Comparison of ENCODE assay signal across 21 mouse cellular contexts in genomic region chr9:7957407-7957806, GRCm38 (mm10). TPM values are rescaled to one million over a fixed set of nuclear protein-coding genes. Genes with fewer than 3 reads are reported as not detected.
DNase-seq lines count a peak whose midpoint lies in the region; ATAC-seq and TF ChIP-seq lines count a peak whose summit lies in the region.
"Had no signal": no experiment of that assay in that cellular context is flagged by ENCODE, and none has a peak within 500 bp of the region (broad histone marks: within the 10 kb centered on the region; RNA-seq: fewer than 3 reads in every experiment).

No protein-coding gene starts in this region.

- TF ChIP-seq POLR2A in lung, adult 2 months (IDR thresholded peaks at IDR 0.05; ENCODE audit: borderline replicate concordance, extremely low read depth, low read depth, low read length) = no peak

- DNase-seq in cerebellum, adult 11 months = no peak
- peak; percentile 45 for DNase-seq in layer of hippocampus, adult 11-12 months (ENCODE audit: low spot score)
- no peak for DNase-seq in layer of hippocampus, postnatal 10 days (ENCODE audit: low spot score in 2 of 2)
- peak; percentile 54 for DNase-seq in cerebellum, adult 9-11 months
- DNase-seq in layer of hippocampus, postnatal 36 days = peak; percentile 24 to 35
- DNase-seq in lung, adult 2 months = no peak
- no peak for DNase-seq in right cerebral cortex, postnatal 10 days (ENCODE audit: low spot score in 2 of 2)
- DNase-seq: adrenal gland, postnatal 14 days; gastrocnemius, postnatal 36 days; kidney, adult 8-10 months; liver, postnatal 0 days; lung, postnatal 36 days; right cerebral cortex, postnatal 4 days; thymus, adult 2 months had no signal

- peaks cover 6% of the 10 kb centered on the region for H3K4me1 ChIP-seq in lung, adult 2 months (ENCODE audit: control insufficient read depth, insufficient read depth, low read length)

- no peak for TF ChIP-seq CTCF in lung, adult 2 months (IDR thresholded peaks at IDR 0.05; ENCODE audit: insufficient read depth, low read length)

- whole genome bisulfite sequencing in lung, adult 2 months = 84% methylated on average over 2 of the region's 2 CpGs

- peak; percentile 77 for ATAC-seq in cerebellum, adult (ENCODE audit: insufficient number of reproducible peaks, low FRiP score, low TSS enrichment)
- ATAC-seq: liver, postnatal 0 days had no signal

- no peak overlapping the region for H3K4me3 ChIP-seq in lung, adult 2 months (replicated peaks; ENCODE audit: extremely low read depth, low read depth, low read length)
- H3K4me3 ChIP-seq: embryonic facial prominence, embryonic 12.5 days; heart, embryonic 13.5 days; hindbrain, embryonic 10.5 days; limb, embryonic 15.5 days; midbrain, embryonic 10.5 days had no signal

RNA-seq across cellular contexts. Expression of gene Yap1, which starts 47.0 kb away (rescaled TPM):
- 10 to 100 TPM; 14.8 to 16.3 TPM for total RNA-seq in layer of hippocampus, postnatal 10 days (2021)
- 10 to 100 TPM; 15.7 to 16.3 TPM for total RNA-seq in layer of hippocampus, postnatal 36 days (2021)
- polyA plus RNA-seq in lung, adult 2 months (2012; rRNA removed) = 59.4 and 76.6 TPM in 2 replicates
- total RNA-seq: CH12.LX had no signal

Comparison
In these comparisons a context has a peak if more than half of its experiments do, and no peak if none do; other contexts are left out.
1. DNase-seq: peak in layer of hippocampus, adult 11-12 months (single experiment), cerebellum, adult 9-11 months (single experiment) and layer of hippocampus, postnatal 36 days (2 of 2); none in cerebellum, adult 11 months (single experiment), layer of hippocampus, postnatal 10 days (0 of 2), lung, adult 2 months (single experiment) and right cerebral cortex, postnatal 10 days (0 of 2).